Mouse (Mus musculus) lung, embryonic 14.5 days (tissue): ENCODE data around the gene Vmn1r171. TPM values are rescaled to one million over a fixed set of nuclear protein-coding genes. Genes with fewer than 3 reads are reported as not detected.
"Not testable (repeated sequence)": the region's sequence is repeated elsewhere in the genome, so short reads cannot be mapped to it uniquely, and the experiment has no call there.

ENCODE experiments used
- ATAC-seq: fragments of 200-750 bp; cut with Nextera tagmentation; 2 replicates; pipeline ENCODE4 v1.8.0; 2017; ENCODE audit warnings: mild to moderate bottlenecking, moderate TSS enrichment, moderate library complexity; ENCODE audit not compliant: insufficient read depth
- DNase-seq: peaks from one replicate; pipeline ENCODE4 v3.0.0-alpha.2; 2015
- H3K27ac ChIP-seq: fragments of 300-500 bp; sonication (generic); 2 replicates; pipeline ENCODE4 v1.5.1; 2014; ENCODE audit warnings: low read depth, mild to moderate bottlenecking, moderate library complexity
- H3K27me3 ChIP-seq: fragments of 300-500 bp; sonication (generic); 2 replicates; pipeline ENCODE4 v1.6.1; 2014; ENCODE audit warnings: low read length, control low read depth; ENCODE audit not compliant: insufficient read depth
- H3K36me3 ChIP-seq: fragments of 300-500 bp; sonication (generic); 2 replicates; pipeline ENCODE4 v1.6.1; 2014; ENCODE audit warnings: control low read depth; ENCODE audit not compliant: insufficient read depth
- H3K4me1 ChIP-seq: fragments of 300-500 bp; sonication (generic); 2 replicates; pipeline ENCODE4 v1.6.1; 2014; ENCODE audit warnings: antibody characterized with exemption, control low read depth; ENCODE audit not compliant: insufficient read depth
- H3K4me2 ChIP-seq: fragments of 300-500 bp; sonication (generic); 2 replicates; pipeline ENCODE4 v1.6.1; 2014; ENCODE audit warnings: mild to moderate bottlenecking
- H3K4me3 ChIP-seq: fragments of 300-500 bp; sonication (generic); 2 replicates; pipeline ENCODE4 v1.5.1; 2014; ENCODE audit warnings: low read depth, low read length
- H3K9ac ChIP-seq: fragments of 300-500 bp; sonication (generic); 2 replicates; pipeline ENCODE4 v1.6.1; 2014
- H3K9me3 ChIP-seq: fragments of 300-500 bp; sonication (generic); 2 replicates; pipeline ENCODE4 v1.6.1; 2016; ENCODE audit warnings: low read depth, low read length, control low read depth
- CTCF ChIP-seq: IDR thresholded peaks from 2 replicates; pipeline ENCODE4 v1.5.1; 2016; ENCODE audit warnings: antibody characterized with exemption, low read depth
- WGBS: fragments of 180-500 bp; shearing (Covaris S2); extraction: QIAGEN DNeasy Blood & Tissue Kit; methylation state at CpG from one replicate; pipeline ENCODE4 v1.1.7; 2014; 5-methylcytosine and 5-hydroxymethylcytosine counted together
- polyA plus RNA-seq: library from polyadenylated mRNA; unstranded; fragments of >200 nt; fragmentation: Nextera tagmentation; extraction: Ambion mirVana; gene quantifications from 2 replicates; pipeline ENCODE4 v1.2.1, GENCODE M21; 2014

Vmn1r171 gene
- not detected in 2 replicates for polyA plus RNA-seq

GRCm38 (mm10) chr7:23630422-23630821 is at the start of gene Vmn1r171:
TSS of gene Vmn1r171 (plus strand) at chr7:23630722.
- DNase-seq = no peak
- Histone ChIP-seq H3K4me3 (no peak within 1 kb of the TSS), H3K9ac (no peak within 1 kb of the TSS), H3K27me3 (no peaks in the 10 kb centered on the region), H3K27ac (no peak within 1 kb of the TSS), H3K4me2 (no peak within 1 kb of the TSS), H3K36me3 (no peaks in the 10 kb centered on the region), H3K9me3 (no peaks in the 10 kb centered on the region), H3K4me1 (no peaks in the 10 kb centered on the region)
- ATAC-seq = no peak
- no peak for TF ChIP-seq CTCF

DNA sequence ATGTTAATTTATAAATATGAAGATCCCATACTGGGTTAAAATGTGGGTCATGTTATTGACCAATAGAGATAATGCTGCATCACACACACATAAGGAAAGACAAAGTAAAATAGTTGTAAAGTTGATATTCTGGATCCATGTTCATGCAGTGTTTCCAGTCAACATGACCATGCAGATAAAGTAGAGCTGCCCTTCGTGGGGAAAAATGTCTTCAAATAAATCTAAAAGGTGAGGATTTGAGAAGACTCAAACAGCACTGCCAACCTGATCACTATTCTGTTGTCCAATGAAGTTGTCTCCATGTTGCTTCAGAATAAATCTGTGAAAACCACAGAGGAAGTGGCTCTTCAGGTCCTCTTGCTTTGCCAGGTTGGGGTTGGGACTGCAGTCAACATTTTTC is 24.6 kb upstream of the Vmn1r171 start, which contains the start of gene Vmn1r170:
TSS of gene Vmn1r170 (plus strand) at position 301 of the 400 bp plus-strand sequence.
- H3K9me3 ChIP-seq, DNase-seq, H3K9ac ChIP-seq, ATAC-seq, H3K4me3 ChIP-seq, H3K4me1 ChIP-seq, H3K27me3 ChIP-seq, H3K4me2 ChIP-seq, H3K27ac ChIP-seq, H3K36me3 ChIP-seq: not testable (repeated sequence)
- WGBS = 21% methylated on average over 1 of the region's 1 CpGs

DNA sequence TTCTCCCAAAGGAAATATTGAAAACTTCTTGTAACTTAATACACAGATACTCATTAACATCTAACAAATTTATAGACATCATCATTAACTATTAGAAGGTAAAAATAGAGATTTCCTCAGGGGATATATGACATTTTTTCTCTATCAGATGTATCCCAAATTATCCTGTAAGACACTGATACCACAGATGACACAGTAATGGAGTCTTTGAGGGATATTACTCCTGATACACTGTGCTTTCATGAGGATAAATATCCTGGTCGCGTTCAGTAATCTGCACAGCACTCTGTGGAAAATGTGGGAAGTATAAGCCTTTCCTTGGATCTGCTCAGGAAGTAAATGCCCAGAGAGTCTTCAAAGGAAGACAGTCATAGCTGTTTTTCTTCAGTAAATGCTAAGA is 27.5 kb downstream of the Vmn1r171 start, which contains the start of gene Vmn1r172:
TSS of gene Vmn1r172 (plus strand) at position 301 of the 400 bp plus-strand sequence.
- no peak for TF ChIP-seq CTCF
- ATAC-seq = no peak
- DNase-seq = no peak
- H3K4me2 ChIP-seq = no peak within 1 kb of the TSS
- 69% methylated on average over 2 of the region's 2 CpGs for WGBS
- H3K27me3 ChIP-seq = no peaks in the 10 kb centered on the region
- no peaks in the 10 kb centered on the region for H3K9me3 ChIP-seq
- H3K4me1 ChIP-seq = no peaks in the 10 kb centered on the region
- no peak within 1 kb of the TSS for H3K9ac ChIP-seq
- no peaks in the 10 kb centered on the region for H3K36me3 ChIP-seq
- H3K27ac ChIP-seq = no peak within 1 kb of the TSS
- no peak within 1 kb of the TSS for H3K4me3 ChIP-seq

Other genes starting within 250 kb of the Vmn1r171 start
- gene Nlrp5, start 244.8 kb upstream of the Vmn1r171 start, polyA plus RNA-seq = not detected in 2 replicates
- gene Vmn1r167, start 123.5 kb upstream of the Vmn1r171 start, polyA plus RNA-seq = not detected in 2 replicates
- gene Vmn1r168, start 91.0 kb upstream of the Vmn1r171 start, polyA plus RNA-seq = not detected in 2 replicates
- gene Vmn1r169, start 55.2 kb upstream of the Vmn1r171 start, polyA plus RNA-seq = not detected in 2 replicates
- gene Vmn1r170, start 24.5 kb upstream of the Vmn1r171 start, polyA plus RNA-seq = not detected in 2 replicates
- not detected in 2 replicates for gene Vmn1r172, start 27.6 kb downstream of the Vmn1r171 start, polyA plus RNA-seq
- gene Vmn1r173, start 70.0 kb downstream of the Vmn1r171 start, polyA plus RNA-seq = not detected in 2 replicates
- not detected in 2 replicates for gene Vmn1r174, start 121.5 kb downstream of the Vmn1r171 start, polyA plus RNA-seq
- not detected in 2 replicates for gene Vmn1r175, start 179.9 kb downstream of the Vmn1r171 start, polyA plus RNA-seq
- gene Vmn1r176, start 206.7 kb downstream of the Vmn1r171 start, polyA plus RNA-seq = not detected in 2 replicates
- gene Vmn1r177, start 235.7 kb downstream of the Vmn1r171 start, polyA plus RNA-seq = not detected in 2 replicates